Mouse (Mus musculus): Measurements from ENCODE around the gene Rnf19b.

Gene Rnf19b

DNA sequence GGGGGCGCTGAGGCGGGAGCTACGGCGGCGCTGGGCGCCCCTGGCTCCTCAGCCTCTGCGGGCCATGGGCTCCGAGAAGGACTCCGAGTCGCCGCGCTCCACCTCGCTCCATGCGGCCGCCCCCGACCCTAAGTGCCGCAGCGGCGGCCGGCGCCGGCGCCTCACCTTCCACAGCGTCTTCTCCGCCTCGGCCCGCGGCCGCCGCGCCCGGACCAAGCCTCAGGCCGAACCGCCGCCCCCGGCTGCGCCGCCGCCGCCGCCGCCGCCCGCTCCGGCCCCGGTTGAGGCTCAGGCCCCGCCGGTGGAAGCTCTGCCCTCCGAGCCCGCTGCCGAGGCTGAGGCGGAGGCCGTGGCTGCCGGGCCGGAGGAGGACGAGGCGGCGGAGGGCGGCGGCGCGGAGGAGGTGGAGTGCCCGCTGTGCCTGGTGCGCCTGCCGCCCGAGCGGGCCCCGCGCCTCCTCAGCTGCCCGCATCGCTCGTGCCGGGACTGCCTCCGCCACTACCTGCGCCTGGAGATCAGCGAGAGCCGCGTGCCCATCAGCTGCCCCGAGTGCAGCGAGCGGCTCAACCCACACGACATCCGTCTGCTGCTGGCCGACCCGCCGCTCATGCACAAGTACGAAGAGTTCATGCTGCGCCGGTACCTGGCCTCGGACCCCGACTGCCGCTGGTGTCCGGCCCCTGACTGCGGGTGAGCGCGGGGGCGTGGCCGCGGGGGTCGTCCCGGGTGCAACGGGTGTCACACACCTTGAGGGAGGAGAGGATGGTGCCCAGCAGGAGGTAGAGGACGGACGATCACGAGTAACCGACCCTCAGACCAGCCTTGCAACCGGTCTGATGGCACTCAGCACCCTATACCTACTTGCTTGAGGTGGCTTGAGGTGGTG lies at the start of gene Rnf19b:
Gene Rnf19b (plus strand): TSS at position 65 of the 886 bp plus-strand sequence.
- peak; percentile 77 to 78 for DNase-seq (ENCODE audit: low spot score in 2 of 2)

DNA sequence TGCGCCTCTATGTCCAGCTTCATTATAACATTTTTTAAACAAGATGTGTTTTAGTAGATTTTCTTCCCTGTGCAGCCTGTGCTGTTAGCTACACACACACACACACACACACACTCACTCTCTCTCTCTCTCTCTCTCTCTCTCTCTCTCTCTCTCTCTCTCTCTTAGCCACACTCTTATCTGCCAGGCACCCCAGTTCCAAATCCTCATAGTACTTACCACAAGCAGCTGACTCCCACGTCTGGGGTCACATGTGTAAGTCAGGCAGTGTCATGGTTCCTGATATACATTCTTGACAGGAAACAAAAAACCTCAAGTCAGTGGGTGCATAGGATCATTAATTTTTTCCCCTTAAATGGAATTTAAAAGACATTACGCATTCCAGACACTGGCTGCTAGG lies 49.4 kb upstream of the Rnf19b start:
- DNase-seq (ENCODE audit: low spot score in 2 of 2), result no peak

DNA sequence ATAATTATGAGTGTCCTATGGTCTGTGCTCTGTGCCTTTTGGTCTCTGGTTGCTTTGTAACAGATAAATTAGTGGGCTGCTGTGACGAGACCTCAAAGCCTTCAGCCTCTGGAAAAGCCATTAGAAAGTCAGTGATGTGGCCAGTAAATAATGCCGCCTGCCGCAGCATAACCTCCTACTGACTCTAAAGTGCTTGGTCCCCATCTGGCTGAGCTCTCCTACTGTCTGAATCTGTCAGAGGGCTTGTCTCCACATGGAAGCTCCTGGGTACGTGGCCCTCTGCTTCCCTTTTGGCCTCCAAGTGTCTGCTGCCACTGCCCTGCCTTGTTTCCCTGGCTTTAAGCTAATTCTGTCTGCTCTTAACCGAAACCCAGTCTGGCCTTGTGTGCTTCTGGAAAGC lies 48.5 kb upstream of the Rnf19b start:
- no peak for DNase-seq (ENCODE audit: low spot score in 2 of 2)

DNA sequence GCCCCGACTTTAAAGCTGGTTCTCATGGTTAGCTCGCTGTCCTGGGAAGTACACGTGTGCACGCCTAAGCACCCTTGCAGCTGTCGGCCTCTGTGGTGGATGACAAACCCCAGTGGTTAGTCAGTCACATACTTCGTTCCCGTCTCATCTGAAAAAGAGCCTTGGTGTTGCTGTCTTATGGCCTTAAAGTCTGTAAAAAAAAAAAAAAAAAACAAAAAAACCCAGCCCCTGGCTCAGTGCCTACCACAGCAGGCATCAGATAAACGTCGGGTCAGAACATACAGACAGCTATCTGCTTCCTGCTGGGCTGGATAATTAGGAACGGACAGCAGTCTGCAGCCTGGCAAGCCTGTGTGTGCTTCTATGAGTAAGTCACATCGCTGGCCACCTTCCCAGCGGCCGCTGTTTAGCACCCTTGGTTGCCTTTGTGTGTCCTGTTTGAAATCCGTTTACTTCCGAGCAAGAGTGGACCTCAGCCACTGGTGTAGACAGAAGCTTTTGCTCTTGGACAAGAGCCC lies 46.4 kb upstream of the Rnf19b start:
- DNase-seq (ENCODE audit: low spot score in 2 of 2), result no peak

DNA sequence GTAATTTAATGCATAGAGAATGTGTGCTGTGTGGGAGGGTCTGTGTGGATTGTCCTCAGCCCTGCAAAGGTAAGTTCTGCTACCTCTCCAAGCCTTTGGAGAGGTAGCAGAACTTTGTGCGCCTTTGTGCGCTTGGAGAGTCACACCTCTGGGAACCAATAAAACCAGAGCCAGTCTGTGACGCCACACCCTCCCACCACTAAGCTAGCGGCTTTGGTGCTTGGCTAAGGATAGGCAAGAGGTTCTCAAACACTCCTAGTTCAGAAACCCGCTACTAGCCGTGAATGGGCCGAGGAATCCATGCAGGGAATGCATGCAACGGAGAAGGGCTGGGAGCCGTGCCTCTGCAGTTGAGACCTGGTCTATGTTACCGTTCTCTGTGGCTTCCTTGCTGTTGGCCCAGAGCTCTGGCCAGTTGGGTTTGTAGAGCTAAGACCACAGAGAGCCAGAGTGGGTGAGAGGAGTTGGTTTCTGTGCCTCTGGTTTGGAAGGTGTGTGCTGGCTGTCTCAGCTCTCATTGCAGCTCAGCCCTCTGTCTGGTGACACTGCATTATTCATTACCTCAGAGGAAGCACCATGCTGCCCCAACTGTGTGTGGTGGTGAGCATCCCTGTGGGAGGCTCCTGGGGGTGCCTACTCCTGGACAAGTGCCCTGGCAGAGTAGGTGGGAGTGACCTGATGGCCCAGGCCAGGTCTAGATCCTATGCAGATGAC lies 44.8 kb upstream of the Rnf19b start:
- no peak for DNase-seq (ENCODE audit: low spot score in 2 of 2)

DNA sequence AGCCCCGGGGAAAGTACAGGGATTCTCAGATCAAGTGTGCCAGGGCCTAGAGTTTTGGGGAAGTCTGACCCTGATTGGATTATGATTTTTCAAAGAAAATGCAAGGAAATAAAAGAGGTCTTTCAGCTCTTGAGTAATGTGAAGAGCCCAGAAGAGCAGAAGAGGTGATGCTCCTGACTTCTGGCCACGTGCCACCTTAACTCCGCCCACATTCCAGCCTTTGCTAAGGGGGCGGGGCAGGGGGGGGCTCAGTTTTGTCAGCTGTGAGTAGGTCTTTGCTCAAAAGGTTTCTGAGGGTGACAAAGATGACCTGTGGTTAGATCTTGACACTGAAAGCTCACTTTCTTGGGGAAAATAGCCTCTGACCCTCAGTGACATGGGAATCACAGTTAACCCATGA lies 41.7 kb upstream of the Rnf19b start:
- no peak for DNase-seq (ENCODE audit: low spot score in 2 of 2)

DNA sequence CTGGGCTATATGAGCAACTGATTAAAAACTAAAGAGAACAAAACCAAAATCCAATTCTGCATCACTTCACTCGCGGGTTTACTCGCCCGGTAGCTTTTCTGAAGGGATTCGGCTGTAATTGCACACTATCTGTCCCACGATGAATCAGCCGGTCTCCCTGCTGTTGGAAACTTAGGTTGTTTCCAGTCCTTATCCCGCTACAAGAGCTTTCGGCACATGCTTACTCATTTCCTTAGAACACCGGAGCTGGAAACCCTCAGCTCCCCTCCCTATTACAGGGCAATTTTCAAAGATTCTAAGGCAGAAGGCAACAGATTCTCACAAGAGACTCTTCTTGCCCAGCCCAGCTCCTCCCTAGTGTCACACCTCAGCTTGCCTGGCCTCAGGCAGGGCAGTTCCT lies 40.9 kb upstream of the Rnf19b start:
- DNase-seq (ENCODE audit: low spot score in 2 of 2), result no peak

DNA sequence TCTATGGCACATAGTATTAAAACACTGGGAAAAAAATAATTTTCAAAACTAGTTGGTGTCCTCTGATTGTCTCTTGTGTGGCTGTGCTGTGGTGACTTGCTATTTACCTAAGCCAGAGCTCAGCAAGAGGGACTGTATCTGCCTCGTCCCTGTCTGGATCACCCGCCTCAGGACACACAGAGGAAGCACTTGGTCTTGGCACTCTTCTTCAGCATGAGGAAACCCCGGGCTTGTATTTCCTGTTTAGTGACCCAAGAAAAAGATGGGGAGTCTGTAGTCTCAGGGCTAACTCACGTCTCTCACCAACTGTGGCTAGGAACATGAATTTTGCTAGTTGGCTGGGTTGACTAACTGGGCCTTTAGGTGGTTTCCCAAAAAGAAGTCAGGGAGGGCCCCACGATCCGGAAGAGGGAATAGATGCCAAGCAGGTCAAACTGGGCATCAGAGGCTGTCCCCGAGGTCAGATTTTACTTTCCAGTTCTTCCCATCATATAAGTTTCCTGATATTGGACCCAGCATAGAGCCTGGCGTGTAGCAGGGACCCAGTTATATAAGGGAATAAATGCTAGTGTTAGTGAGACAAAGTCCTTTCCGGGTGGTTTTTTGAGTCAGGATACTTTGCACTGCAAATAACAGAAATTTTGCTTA lies 39.2 kb upstream of the Rnf19b start:
- DNase-seq (ENCODE audit: low spot score in 2 of 2), result no peak

DNA sequence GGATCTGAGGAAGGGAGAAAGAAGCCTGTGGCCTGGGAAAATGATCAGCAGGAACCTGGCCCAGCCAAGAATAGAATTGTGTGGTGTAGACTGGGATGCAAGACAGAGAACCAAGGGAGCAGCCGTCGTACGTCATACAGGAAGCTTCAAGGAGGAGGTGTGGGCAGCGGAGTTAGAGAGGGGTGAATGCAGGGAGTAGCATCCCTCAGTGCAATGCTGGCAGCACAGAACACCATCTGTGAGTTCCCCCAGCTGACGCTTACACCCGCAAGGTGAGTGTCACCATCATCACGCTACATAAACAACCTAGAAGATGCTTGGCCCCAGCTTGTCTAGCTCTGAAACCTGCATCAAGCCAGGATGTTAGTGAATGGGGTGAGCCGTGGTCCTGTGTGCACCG lies 38.3 kb upstream of the Rnf19b start:
- no peak for DNase-seq (ENCODE audit: low spot score in 2 of 2)

DNA sequence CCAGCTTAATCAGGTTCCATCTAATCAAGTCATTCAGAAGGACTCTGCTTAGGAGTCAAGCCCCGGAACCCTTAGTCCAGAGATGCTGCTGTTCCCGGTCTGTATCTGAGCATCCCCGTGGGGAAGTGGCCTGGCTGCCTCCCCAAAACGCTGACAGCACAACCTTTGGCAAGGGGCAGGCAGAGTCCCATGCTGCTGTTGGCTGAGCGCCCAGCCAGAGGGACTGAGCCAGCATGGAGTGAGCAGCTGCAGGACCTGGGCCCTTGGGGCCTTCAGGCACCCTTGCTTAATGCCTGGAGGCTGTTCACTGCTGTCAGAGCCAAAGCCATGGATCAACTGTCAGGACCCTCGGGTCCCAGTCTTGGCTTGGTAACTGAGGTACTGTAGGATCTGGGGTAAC lies 37.6 kb upstream of the Rnf19b start:
- peak in 1 of 2 experiments; percentile 32 for DNase-seq (ENCODE audit: low spot score in 2 of 2)

DNA sequence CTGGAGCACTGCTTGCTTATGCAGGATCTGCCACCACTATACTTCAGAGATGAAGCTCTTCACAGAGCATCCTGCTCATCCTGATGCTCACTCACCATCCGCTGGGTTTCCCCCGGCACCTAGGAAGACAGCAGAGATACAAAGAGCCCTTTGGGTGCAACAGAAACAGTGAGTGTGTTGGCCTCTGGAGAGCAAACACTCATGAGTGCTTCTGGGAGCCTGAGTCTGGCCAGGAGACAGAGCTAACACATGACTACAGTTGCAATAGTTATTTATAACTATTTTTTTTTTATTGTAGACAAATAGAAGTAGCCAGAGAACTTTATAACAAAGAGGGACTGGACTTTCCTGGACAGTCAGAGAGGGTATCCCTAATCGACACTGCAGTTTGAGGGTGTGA lies 36.6 kb upstream of the Rnf19b start:
- no peak for DNase-seq (ENCODE audit: low spot score in 2 of 2)

DNA sequence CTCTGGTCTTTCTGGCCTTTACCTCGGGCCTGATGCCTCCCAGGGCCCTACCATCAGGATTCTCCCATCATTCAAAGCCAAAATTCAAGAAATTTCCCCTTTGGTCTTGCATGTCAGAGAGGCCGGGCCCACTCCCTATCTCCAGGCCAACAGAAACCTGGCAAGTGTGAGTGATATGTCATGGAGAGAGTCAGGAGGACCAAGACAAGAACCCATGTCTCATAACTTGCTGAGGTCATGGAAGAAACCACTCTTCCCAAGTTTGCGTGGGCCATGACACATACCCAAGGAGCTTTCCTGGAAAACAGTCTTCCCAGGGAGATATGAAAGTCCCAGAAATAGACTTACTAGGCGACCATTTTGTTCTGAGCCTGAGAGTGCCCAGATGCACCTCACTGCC lies 36.2 kb upstream of the Rnf19b start:
- DNase-seq (ENCODE audit: low spot score in 2 of 2), result no peak

DNA sequence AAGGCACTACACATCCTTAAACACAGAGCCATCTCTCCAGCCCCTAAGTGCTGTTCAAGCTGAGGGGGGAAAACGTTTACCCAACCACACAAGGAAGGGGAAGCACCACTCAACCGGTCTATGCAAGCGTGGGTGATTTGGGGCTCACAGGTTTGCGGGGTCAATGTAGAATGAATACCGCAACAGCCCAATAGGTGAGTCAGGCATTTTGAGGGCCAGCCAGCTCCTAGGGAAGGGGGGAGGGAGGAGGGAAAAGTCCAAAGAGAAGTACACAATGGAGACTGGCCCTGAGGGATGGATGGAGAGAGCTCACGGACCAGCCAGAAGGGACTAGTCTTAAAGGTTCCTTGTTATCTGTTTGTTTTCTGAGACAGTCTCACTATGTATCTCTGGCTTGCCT lies 34.2 kb upstream of the Rnf19b start:
- no peak for DNase-seq (ENCODE audit: low spot score in 2 of 2)

DNA sequence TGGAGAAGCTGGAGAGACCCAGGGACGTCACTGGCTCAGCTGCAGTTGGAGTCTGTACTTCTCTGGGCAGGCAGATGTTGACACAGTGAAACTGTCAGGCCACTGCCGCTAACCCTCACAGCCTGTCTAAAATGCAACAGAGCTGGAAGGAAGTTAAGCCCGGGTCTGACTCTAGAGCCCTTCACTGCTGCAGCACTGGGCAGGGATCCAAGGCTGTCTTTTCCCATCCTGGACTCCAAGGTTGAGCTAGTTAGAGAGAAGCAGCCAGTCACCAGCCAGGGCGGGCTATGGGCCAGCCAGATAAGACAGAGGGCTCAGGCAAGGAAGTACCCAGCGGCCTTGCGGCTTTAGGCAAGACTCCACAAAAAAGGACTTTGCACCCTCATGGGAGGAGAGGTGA lies 33.3 kb upstream of the Rnf19b start:
- DNase-seq (ENCODE audit: low spot score in 2 of 2), result peak in 1 of 2 experiments; percentile 70

DNA sequence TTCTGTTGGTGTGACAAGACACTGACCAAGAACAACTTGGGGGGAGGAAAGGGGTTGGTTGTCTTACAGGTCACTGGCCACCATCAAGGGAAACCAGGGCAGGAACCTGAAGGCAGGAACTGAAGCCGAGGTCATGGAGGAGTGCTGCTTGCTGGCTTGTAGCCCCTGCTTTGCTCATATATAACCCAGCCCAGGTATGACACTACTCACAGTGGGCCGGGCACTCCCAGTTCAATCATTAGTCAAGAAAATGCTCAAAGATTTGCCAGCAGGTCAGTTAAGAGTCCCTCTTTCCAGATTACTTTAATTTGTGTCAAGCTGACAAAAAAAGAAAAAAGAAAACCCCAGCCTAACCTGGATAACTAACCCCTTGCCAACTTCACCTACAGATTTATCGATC lies 32.4 kb upstream of the Rnf19b start:
- DNase-seq (ENCODE audit: low spot score in 2 of 2), result no peak

DNA sequence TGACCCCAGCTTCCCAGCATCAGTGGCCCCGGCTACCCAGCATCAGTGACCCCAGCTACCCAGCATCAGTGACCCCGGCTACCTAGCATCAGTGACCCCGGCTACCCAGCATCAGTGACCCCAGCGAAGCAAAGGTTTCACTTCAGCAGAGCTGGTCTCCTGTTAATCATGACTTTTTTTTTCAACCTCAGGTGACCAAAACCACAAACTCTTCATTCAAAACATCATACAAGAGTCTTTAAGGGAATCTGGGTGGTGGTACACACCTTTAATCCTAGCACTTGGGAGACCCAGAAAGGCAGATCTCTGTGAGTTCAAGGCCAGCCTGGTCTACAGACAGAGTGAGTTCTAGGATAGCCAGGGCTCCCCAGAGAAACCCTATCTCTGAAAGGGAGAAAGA lies 27.3 kb upstream of the Rnf19b start:
- no peak for DNase-seq (ENCODE audit: low spot score in 2 of 2)

DNA sequence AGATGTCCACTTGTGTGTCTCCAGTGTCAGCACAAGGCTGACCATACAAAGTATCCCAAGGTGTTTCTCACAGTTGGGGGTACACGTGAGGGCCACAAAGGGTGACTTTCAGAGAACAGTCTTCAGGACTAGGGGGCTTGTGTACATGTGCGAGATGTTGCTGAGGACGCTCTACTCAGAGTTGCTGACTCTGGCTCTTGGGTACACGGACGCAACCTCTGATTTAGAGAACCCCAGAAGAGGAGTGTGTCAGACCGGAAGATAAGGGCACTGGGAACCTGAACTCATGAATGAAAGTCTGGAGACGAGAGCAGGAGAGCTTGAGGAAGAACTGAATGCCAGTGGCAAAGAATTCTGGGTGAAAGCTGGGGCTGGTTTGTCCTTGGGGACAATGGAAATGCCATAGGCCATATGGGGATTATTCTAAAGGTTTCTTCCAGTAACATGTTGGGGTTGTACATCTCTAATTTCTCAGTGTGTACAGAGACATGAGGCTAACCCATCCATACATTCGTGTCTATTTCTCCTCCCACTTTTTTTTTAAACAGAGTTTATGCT lies 26.6 kb upstream of the Rnf19b start:
- no peak for DNase-seq (ENCODE audit: low spot score in 2 of 2)

DNA sequence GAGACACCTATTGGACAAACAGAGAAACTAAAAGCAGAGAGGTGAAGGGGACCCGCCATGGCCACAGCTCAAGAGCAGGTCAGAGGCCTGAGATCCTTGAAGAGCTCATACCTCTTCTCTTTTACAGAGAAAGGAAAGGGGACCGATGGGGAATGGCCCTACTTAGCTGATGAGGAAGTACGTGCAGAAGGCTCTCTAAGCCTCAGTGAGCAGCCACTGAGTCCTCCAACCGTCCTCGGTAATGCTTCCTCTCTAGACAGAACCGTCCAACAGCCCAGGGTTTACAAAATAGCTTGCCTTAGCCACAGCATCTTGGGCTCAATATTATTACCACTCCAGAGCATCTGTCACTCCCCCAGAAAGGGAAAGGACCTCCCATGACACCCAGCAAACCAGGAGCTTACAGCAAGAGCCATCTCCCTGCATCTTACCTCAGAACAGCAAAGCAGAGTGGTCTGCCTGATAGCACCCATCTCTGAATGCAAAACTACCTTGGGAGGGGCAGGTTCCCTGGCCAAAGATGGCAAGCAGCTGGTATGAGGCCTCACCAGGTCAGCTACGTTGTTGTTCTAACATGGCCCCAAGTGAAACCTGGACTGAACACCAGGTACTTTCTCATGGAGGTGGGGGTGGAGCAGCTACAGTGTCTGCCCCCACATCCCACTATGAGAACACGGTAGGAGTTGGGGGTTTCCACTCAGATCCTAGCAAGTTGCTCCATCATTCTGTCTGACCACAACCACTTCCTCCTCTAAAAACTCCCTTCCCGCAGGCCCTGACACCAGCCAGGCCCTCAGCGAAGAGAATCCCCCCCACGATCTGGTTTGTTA lies 25.7 kb upstream of the Rnf19b start:
- peak; percentile 35 to 55 for DNase-seq (ENCODE audit: low spot score in 2 of 2)

DNA sequence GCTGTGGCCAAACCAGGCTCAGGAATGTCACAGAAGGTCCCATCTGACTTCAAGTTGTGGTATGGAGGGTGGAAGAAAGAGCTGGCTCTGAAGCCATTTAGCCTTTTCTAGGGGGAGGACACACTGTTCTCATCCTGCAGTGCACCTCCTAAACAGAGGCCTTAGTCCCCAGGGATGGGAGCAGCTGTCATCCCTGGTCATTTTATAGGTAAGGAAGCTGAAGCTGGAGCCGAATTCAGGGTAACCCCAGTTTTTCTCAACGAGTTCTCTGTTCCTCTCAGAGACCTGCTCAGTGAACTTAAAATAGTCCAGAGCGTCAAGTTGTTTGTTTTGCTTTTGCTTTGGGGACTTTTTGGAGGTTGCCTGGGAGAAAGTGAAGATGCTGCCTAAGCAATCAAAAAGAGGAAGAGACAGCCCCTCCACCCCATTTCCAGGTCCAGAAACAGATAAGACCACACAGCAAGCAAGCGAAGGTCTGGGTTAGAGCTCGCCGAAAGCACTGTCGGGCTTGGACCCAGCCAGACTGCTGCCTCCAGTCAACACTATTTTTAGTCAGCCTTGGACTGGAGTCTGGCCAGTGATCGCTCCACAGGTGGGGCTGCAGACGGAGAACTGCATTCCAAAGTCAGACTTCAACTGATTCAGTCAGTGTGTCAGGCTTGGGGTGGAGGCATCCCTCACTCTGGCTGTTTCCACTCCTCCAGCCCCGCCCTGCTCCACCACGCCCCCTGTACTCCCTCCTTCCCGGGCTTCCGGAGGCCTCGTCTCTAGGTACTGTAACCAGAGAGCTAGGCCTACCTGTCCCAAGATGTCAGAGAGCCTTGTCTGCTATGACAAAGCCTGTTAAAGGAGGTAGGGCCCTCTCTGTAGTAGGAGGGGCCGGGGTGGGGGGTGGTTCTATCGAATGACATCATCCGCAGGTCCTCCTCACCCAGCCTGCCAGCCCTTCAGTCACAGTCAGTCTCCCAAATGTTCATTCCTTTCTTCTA lies 24.8 kb upstream of the Rnf19b start:
- peak; percentile 41 to 60 for DNase-seq (ENCODE audit: low spot score in 2 of 2)

DNA sequence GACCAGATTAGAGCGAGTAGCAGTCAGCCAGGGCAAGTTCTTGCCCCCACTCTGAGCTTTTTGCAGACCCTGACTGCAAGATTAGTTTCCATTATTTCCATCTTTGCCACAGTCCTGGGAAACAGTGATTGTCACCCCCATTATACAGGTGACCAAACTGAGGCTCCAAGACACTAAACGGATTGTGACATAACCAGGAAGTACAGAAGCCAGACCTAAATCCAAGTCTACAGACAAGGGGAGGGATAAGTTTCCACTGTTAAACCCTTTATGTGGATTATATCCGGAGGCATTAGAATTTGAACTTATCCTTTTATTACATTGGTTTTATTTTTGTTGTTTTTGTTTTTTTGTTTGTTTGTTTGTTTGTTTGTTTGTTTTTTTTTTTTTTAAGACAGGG lies 23.8 kb upstream of the Rnf19b start:
- DNase-seq (ENCODE audit: low spot score in 2 of 2), result no peak
